Comparison of ENCODE assay signal across 15 mouse cellular contexts in the genomic region with DNA sequence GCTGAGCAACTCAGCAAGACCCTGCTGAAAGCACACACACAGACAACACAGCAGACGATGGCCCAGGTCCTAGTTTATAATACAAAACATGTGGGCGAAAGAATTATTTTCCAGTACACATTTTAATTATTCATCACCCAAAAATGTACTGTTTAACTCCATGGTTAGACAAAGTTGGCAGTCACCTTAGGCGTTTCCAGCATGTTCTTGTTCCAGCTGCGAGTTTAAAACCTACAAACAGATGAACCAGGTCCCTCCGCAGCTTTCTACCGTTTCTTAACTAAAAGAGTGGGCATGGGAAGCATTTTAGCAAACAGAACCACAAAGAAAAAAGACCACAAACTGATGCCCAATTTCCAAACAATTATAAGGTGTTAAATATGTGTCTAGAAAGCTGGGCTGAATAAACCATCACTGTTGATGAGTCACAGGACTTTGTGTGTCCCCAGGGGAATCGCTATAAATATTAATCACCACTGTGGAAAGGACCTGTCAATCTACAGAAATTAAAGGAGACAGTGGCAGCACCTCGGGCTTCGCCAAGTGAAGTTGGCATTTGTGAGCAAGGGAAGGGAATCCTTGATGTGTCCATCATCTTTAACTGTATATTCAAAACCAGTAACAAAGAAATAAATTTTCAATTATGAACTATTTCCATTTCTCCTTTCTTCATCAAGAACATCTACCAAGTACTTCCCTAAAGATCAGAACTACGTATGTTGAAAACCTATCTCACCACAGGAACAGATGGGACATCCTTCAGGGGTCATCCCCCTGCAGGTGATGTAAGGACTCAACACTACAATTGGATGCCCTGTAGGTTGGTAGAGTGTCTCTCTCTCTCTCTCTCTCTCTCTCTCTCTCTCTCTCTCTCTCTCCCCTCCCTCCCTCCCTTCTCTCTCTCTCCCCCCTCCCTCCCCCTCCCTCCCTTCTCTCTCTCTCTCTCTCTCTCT. TPM values are rescaled to one million over a fixed set of nuclear protein-coding genes. Genes with fewer than 3 reads are reported as not detected.
DNase-seq lines count a peak whose midpoint lies in the region; ATAC-seq and TF ChIP-seq lines count a peak whose summit lies in the region.
"Had no signal": no experiment of that assay in that cellular context is flagged by ENCODE, and none has a peak within 500 bp of the region (broad histone marks: within the 10 kb centered on the region; RNA-seq: fewer than 3 reads in every experiment).

No protein-coding gene starts in this region.

- DNase-seq in gastrocnemius, adult 2 months, result no peak
- DNase-seq in gastrocnemius, adult 18-20 months (ENCODE audit: low spot score), result no peak
- DNase-seq in midbrain, postnatal 0 days (ENCODE audit: low spot score), result no peak
- DNase-seq in thymus, postnatal 0 days (ENCODE audit: low spot score), result no peak
- DNase-seq in heart, postnatal 36 days, result no peak
- DNase-seq in adrenal gland, adult (ENCODE audit: inconsistent age in 2 of 2, low spot score in 1 of 2), result no peak
- DNase-seq: adrenal gland, postnatal 10 days; cerebellum, adult 8-10 months; retina, postnatal 1 day had no signal

- H3K4me1 ChIP-seq in midbrain, embryonic 13.5 days (replicated peaks), result no peaks in the 10 kb centered on the region; the same call in 1 of the 2 replicates
- peaks cover 2% of the 10 kb centered on the region; the same call in 1 of the 2 replicates for H3K4me1 ChIP-seq in midbrain, postnatal 0 days (ENCODE audit: insufficient read depth, low read length)

- no peak overlapping the region for H3K4me2 ChIP-seq in midbrain, embryonic 13.5 days (replicated peaks)
- H3K4me2 ChIP-seq in midbrain, postnatal 0 days (ENCODE audit: low read depth, low read length, poor library complexity, severe bottlenecking), result no peak overlapping the region
- H3K4me2 ChIP-seq: kidney, embryonic 15.5 days; limb, embryonic 12.5 days; neural tube, embryonic 15.5 days had no signal

- WGBS in midbrain, embryonic 13.5 days, result 77% methylated on average over 10 of the region's 10 CpGs
- WGBS in midbrain, postnatal 0 days, result 69% methylated on average over 10 of the region's 10 CpGs

- ATAC-seq in midbrain, embryonic 13.5 days, result 0 out of 2 replicates have a peak, but pooled peaks have one; percentile 44
- no peak for ATAC-seq in midbrain, postnatal 0 days (ENCODE audit: low FRiP score)
- peak; percentile 83 for ATAC-seq in granulocyte monocyte progenitor cell, adult 5-6 weeks (replicated peaks; ENCODE audit: poor library complexity, severe bottlenecking)

- H3K27ac ChIP-seq in gastrocnemius, adult 2 months, result peak overlapping the region; percentile 90
- H3K27ac ChIP-seq in midbrain, embryonic 13.5 days, result no peak overlapping the region
- no peak overlapping the region for H3K27ac ChIP-seq in midbrain, postnatal 0 days (ENCODE audit: low read depth, low read length)
- H3K27ac ChIP-seq: forebrain, embryonic 10.5 days; kidney, embryonic 15.5 days; limb, embryonic 12.5 days; neural tube, embryonic 15.5 days had no signal

- intact Hi-C loops in gastrocnemius, adult 2 months (cut with DNase I), result loop anchor here (5.0 kb wide), 1 partner anchor 62 kb away; no protein-coding TSS in a partner anchor
- intact Hi-C loops in heart, postnatal 36 days (cut with DNase I), result no loop called here

- no peak overlapping the region for H3K9ac ChIP-seq in midbrain, embryonic 13.5 days (replicated peaks)
- H3K9ac ChIP-seq in midbrain, postnatal 0 days (replicated peaks; ENCODE audit: low read length, poor library complexity, severe bottlenecking), result no peak overlapping the region
- H3K9ac ChIP-seq: kidney, embryonic 15.5 days; limb, embryonic 12.5 days; neural tube, embryonic 15.5 days had no signal

- H3K27me3 ChIP-seq in midbrain, embryonic 13.5 days, result no peaks in the 10 kb centered on the region
- H3K27me3 ChIP-seq in midbrain, postnatal 0 days (ENCODE audit: insufficient read depth, low read length), result no peaks in the 10 kb centered on the region
- H3K27me3 ChIP-seq: kidney, embryonic 15.5 days; limb, embryonic 12.5 days; neural tube, embryonic 15.5 days had no signal

- no peaks in the 10 kb centered on the region for H3K9me3 ChIP-seq in midbrain, embryonic 13.5 days
- no peaks in the 10 kb centered on the region for H3K9me3 ChIP-seq in midbrain, postnatal 0 days (ENCODE audit: low read length)
- H3K9me3 ChIP-seq: forebrain, embryonic 10.5 days; kidney, embryonic 15.5 days; limb, embryonic 12.5 days; neural tube, embryonic 15.5 days had no signal

- TF ChIP-seq CTCF in gastrocnemius, adult 2 months (IDR thresholded peaks at IDR 0.05), result no peak
- no peak for TF ChIP-seq CTCF in midbrain, postnatal 0 days (IDR thresholded peaks at IDR 0.05)

- H3K36me3 ChIP-seq in midbrain, embryonic 13.5 days, result no peaks in the 10 kb centered on the region
- H3K36me3 ChIP-seq in midbrain, postnatal 0 days (ENCODE audit: insufficient read depth, low read length), result no peaks in the 10 kb centered on the region
- H3K36me3 ChIP-seq: forebrain, embryonic 10.5 days; kidney, embryonic 15.5 days; limb, embryonic 12.5 days; neural tube, embryonic 15.5 days had no signal

- no peak overlapping the region for H3K4me3 ChIP-seq in gastrocnemius, adult 2 months
- H3K4me3 ChIP-seq in midbrain, embryonic 13.5 days (replicated peaks), result no peak overlapping the region
- no peak overlapping the region for H3K4me3 ChIP-seq in midbrain, postnatal 0 days (ENCODE audit: low read depth, low read length)
- H3K4me3 ChIP-seq: forebrain, embryonic 10.5 days; kidney, embryonic 15.5 days; limb, embryonic 12.5 days; neural tube, embryonic 15.5 days had no signal

RNA-seq across cellular contexts. Expression of a gene that starts 23.1 kb away (rescaled TPM):
- total RNA-seq in gastrocnemius, adult 2 months (2021), result 10 to 100 TPM; 54.4 to 55.9 TPM
- 10 to 100 TPM; 37.6 to 40.7 TPM for total RNA-seq in gastrocnemius, adult 18-20 months (2021)
- polyA plus RNA-seq in midbrain, embryonic 13.5 days (2015; fragmentation: Nextera tagmentation; extraction: Ambion mirVana), result 3.6 and 4.7 TPM in 2 replicates
- total RNA-seq in midbrain, postnatal 0 days (2014; rRNA removed), result 4.4 and 5.4 TPM in 2 replicates
- 2.3 TPM in 2 replicates for polyA plus RNA-seq in midbrain, postnatal 0 days (2015; fragmentation: Nextera tagmentation; extraction: Ambion mirVana)
- total RNA-seq in granulocyte monocyte progenitor cell, adult 5-6 weeks (2014; fragmentation: Nextera tagmentation), result 3.5 and 6.4 TPM in 2 replicates
- 12.2 and 21.8 TPM in 2 replicates for total RNA-seq in granulocyte monocyte progenitor cell, adult 5-6 weeks (2017)
- 16.5 and 17.8 TPM in 2 replicates for polyA plus RNA-seq in thymus, postnatal 0 days (2015; fragmentation: Nextera tagmentation; extraction: Ambion mirVana)
- total RNA-seq in heart, postnatal 36 days (2021), result 10 to 100 TPM; 56.4 to 61.9 TPM

RNA-seq across cellular contexts. Expression of a gene that starts 54.5 kb away (rescaled TPM):
- 10 to 100 TPM in 1 of 2 experiments, 1 to 10 TPM in 1; 9.0 to 11.2 TPM for total RNA-seq in gastrocnemius, adult 2 months (2021)
- total RNA-seq in gastrocnemius, adult 18-20 months (2021), result 1 to 10 TPM; 8.8 to 9.1 TPM
- polyA plus RNA-seq in midbrain, embryonic 13.5 days (2015; fragmentation: Nextera tagmentation; extraction: Ambion mirVana), result 23.2 and 25.7 TPM in 2 replicates
- total RNA-seq in midbrain, postnatal 0 days (2014; rRNA removed), result 26.5 and 28.1 TPM in 2 replicates
- 21.3 and 21.5 TPM in 2 replicates for polyA plus RNA-seq in midbrain, postnatal 0 days (2015; fragmentation: Nextera tagmentation; extraction: Ambion mirVana)
- 14.7 and 22.3 TPM in 2 replicates for total RNA-seq in granulocyte monocyte progenitor cell, adult 5-6 weeks (2014; fragmentation: Nextera tagmentation)
- 23.1 TPM in 2 replicates for total RNA-seq in granulocyte monocyte progenitor cell, adult 5-6 weeks (2017)
- polyA plus RNA-seq in thymus, postnatal 0 days (2015; fragmentation: Nextera tagmentation; extraction: Ambion mirVana), result 23.8 and 25.8 TPM in 2 replicates
- 10 to 100 TPM; 11.7 TPM for total RNA-seq in heart, postnatal 36 days (2021)
